In genomic region chr11:32276347-32276746, GRCm38 (mm10) we compare ENCODE assay signal across 10 mouse cellular contexts. TPM values are rescaled to one million over a fixed set of nuclear protein-coding genes. Genes with fewer than 3 reads are reported as not detected.
DNase-seq lines count a peak whose midpoint lies in the region; ATAC-seq and TF ChIP-seq lines count a peak whose summit lies in the region.
"Had no signal": no experiment of that assay in that cellular context is flagged by ENCODE, and none has a peak within 500 bp of the region (broad histone marks: within the 10 kb centered on the region; RNA-seq: fewer than 3 reads in every experiment).

Hba-x (plus strand) TSS chr11:32276400.

- TF ChIP-seq CTCF in heart, adult 2 months (IDR thresholded peaks at IDR 0.05) = no peak

- no peak for TF ChIP-seq POLR2A in heart, adult 2 months (IDR thresholded peaks at IDR 0.05; ENCODE audit: insufficient read depth, low read depth, low read length)
- TF ChIP-seq POLR2A in limb, embryonic 14.5 days (IDR thresholded peaks at IDR 0.05; ENCODE audit: borderline replicate concordance, extremely low read depth, insufficient read depth, insufficient read length) = no peak

- peaks cover 47% of the 10 kb centered on the region for H3K27me3 ChIP-seq in heart, embryonic 14.5 days (ENCODE audit: control insufficient read depth, insufficient read depth, low read length)
- peaks cover 6% of the 10 kb centered on the region for H3K27me3 ChIP-seq in heart, adult 2 months (ENCODE audit: control insufficient read depth, insufficient read depth, low read length)
- H3K27me3 ChIP-seq in neural tube, embryonic 11.5 days (ENCODE audit: control insufficient read depth, insufficient read depth, low read length) = peaks cover 2% of the 10 kb centered on the region; the same call in 1 of the 2 replicates
- no peaks in the 10 kb centered on the region; the same call in 1 of the 2 replicates for H3K27me3 ChIP-seq in limb, embryonic 14.5 days (ENCODE audit: control insufficient read depth, insufficient read depth, low read length)

- no peaks in the 10 kb centered on the region for H3K9me3 ChIP-seq in heart, embryonic 14.5 days (ENCODE audit: control insufficient read depth, low read length)
- no peaks in the 10 kb centered on the region for H3K9me3 ChIP-seq in neural tube, embryonic 11.5 days (ENCODE audit: control insufficient read depth, low read length)
- no peaks in the 10 kb centered on the region for H3K9me3 ChIP-seq in limb, embryonic 14.5 days (ENCODE audit: control insufficient read depth, low read length)

- H3K27ac ChIP-seq in heart, embryonic 14.5 days (replicated peaks in 1 of 2; ENCODE audit: control insufficient read depth in 1 of 2, insufficient read depth in 1 of 2, low read depth in 2 of 2, low read length in 2 of 2) = no peak within 1 kb of the TSS; a peak in 1 of 4 replicates
- no peak within 1 kb of the TSS for H3K27ac ChIP-seq in heart, adult 2 months
- no peak within 1 kb of the TSS for H3K27ac ChIP-seq in neural tube, embryonic 11.5 days (ENCODE audit: low read depth, low read length)
- no peak within 1 kb of the TSS for H3K27ac ChIP-seq in limb, embryonic 14.5 days (replicated peaks; ENCODE audit: low read depth, low read length)

- intact Hi-C loops in heart, adult 2 months (cut with DNase I) = no loop called here

- 55% methylated on average over 3 of the region's 3 CpGs for whole genome bisulfite sequencing in heart, embryonic 14.5 days
- 61% methylated on average over 3 of the region's 3 CpGs for WGBS in heart, adult 2 months
- whole genome bisulfite sequencing in neural tube, embryonic 11.5 days = 65% methylated on average over 3 of the region's 3 CpGs
- 70% methylated on average over 3 of the region's 3 CpGs for whole genome bisulfite sequencing in limb, embryonic 14.5 days

- DNase-seq in heart, adult 2 months = no peak
- no peak for DNase-seq in neural tube, embryonic 11.5 days (ENCODE audit: low spot score)
- DNase-seq in neural tube, embryonic 10.5 days (ENCODE audit: extremely low spot score, low spot score) = no peak
- DNase-seq in limb, embryonic 14.5 days (ENCODE audit: low spot score) = no peak
- no peak for DNase-seq in thymus, postnatal 25 days
- no peak for DNase-seq in adrenal gland, postnatal 36 days
- DNase-seq: right cerebral cortex, adult 18-20 months had no signal

- H3K79me2 ChIP-seq in heart, adult 2 months (replicated peaks; ENCODE audit: control insufficient read depth, insufficient read depth, low read length) = no peaks in the 10 kb centered on the region

- TF ChIP-seq EP300 in heart, adult 2 months (IDR thresholded peaks at IDR 0.05; ENCODE audit: insufficient read depth, low read depth, low read length) = no peak

- H3K36me3 ChIP-seq in heart, embryonic 14.5 days (ENCODE audit: control insufficient read depth, insufficient read depth, low read length) = no peaks in the 10 kb centered on the region
- no peaks in the 10 kb centered on the region for H3K36me3 ChIP-seq in heart, adult 2 months (ENCODE audit: control insufficient read depth, insufficient read depth, low read length)
- H3K36me3 ChIP-seq in neural tube, embryonic 11.5 days (ENCODE audit: control insufficient read depth, insufficient read depth, low read length) = no peaks in the 10 kb centered on the region
- no peaks in the 10 kb centered on the region for H3K36me3 ChIP-seq in limb, embryonic 14.5 days (ENCODE audit: control insufficient read depth, insufficient read depth, low read length)

- H3K4me3 ChIP-seq in heart, embryonic 14.5 days (ENCODE audit: control insufficient read depth in 1 of 2, insufficient read depth in 1 of 2, low read depth in 1 of 2, low read length in 2 of 2) = no peak within 1 kb of the TSS
- no peak within 1 kb of the TSS for H3K4me3 ChIP-seq in heart, adult 2 months
- no peak within 1 kb of the TSS for H3K4me3 ChIP-seq in neural tube, embryonic 11.5 days (ENCODE audit: low read depth, low read length)
- no peak within 1 kb of the TSS for H3K4me3 ChIP-seq in limb, embryonic 14.5 days (replicated peaks; ENCODE audit: low read length)

- H3K9ac ChIP-seq in heart, embryonic 14.5 days (ENCODE audit: low read length) = no peak within 1 kb of the TSS
- no peak within 1 kb of the TSS for H3K9ac ChIP-seq in heart, adult 2 months (ENCODE audit: low read depth, low read length)
- no peak within 1 kb of the TSS for H3K9ac ChIP-seq in neural tube, embryonic 11.5 days (ENCODE audit: low read length)
- no peak within 1 kb of the TSS for H3K9ac ChIP-seq in limb, embryonic 14.5 days (ENCODE audit: low read depth, low read length, severe bottlenecking)

- no peaks in the 10 kb centered on the region for H3K4me1 ChIP-seq in heart, embryonic 14.5 days (ENCODE audit: control insufficient read depth in 2 of 2, insufficient read depth in 2 of 2, low read length in 2 of 2)
- no peaks in the 10 kb centered on the region; the same call in 1 of the 2 replicates for H3K4me1 ChIP-seq in heart, adult 2 months (ENCODE audit: control insufficient read depth, insufficient read depth, low read length)
- no peaks in the 10 kb centered on the region for H3K4me1 ChIP-seq in neural tube, embryonic 11.5 days (ENCODE audit: control insufficient read depth, insufficient read depth, low read length)
- no peaks in the 10 kb centered on the region for H3K4me1 ChIP-seq in limb, embryonic 14.5 days (ENCODE audit: control insufficient read depth, insufficient read depth, low read length)

- no peak for ATAC-seq in heart, embryonic 14.5 days (ENCODE audit: insufficient number of reproducible peaks, insufficient read depth, low FRiP score, low read depth)
- no peak for ATAC-seq in neural tube, embryonic 11.5 days (ENCODE audit: insufficient read depth, low FRiP score, low TSS enrichment)
- no peak for ATAC-seq in limb, embryonic 14.5 days (ENCODE audit: low FRiP score, low read depth)
- no peak for ATAC-seq in erythroid progenitor cell, adult 5-6 weeks (replicated peaks; ENCODE audit: low FRiP score, poor library complexity, severe bottlenecking)

- H3K4me2 ChIP-seq in heart, embryonic 14.5 days (ENCODE audit: low read length) = no peak within 1 kb of the TSS
- no peak within 1 kb of the TSS for H3K4me2 ChIP-seq in neural tube, embryonic 11.5 days (ENCODE audit: low read depth)
- H3K4me2 ChIP-seq in limb, embryonic 14.5 days (replicated peaks; ENCODE audit: low read depth, low read length, severe bottlenecking) = no peak within 1 kb of the TSS

RNA-seq across cellular contexts. Expression of gene Hba-x, which starts in this region (rescaled TPM):
- 300 and 380 TPM in 2 replicates for polyA plus RNA-seq in heart, embryonic 14.5 days (2014; fragmentation: Nextera tagmentation; extraction: Ambion mirVana)
- total RNA-seq in heart, adult 2 months (2021) = not detected
- polyA plus RNA-seq in heart, adult 2 months (2012; rRNA removed) = not detected in 2 replicates
- polyA plus RNA-seq in neural tube, embryonic 11.5 days (2014; fragmentation: Nextera tagmentation; extraction: Ambion mirVana) = 2,412 and 2,433 TPM in 2 replicates
- 70.0 and 113 TPM in 2 replicates for polyA plus RNA-seq in limb, embryonic 14.5 days (2012; rRNA removed)
- 197 and 201 TPM in 2 replicates for polyA plus RNA-seq in limb, embryonic 14.5 days (2014; fragmentation: Nextera tagmentation; extraction: Ambion mirVana)
- total RNA-seq in erythroid progenitor cell, adult 5-6 weeks (2015; ENCODE audit: low replicate concordance) = not detected in 2 replicates
- total RNA-seq in erythroid progenitor cell, adult 5-6 weeks (2017; ENCODE audit: low replicate concordance) = not detected in 2 replicates
- total RNA-seq in adrenal gland, postnatal 36 days (2021) = not detected
- total RNA-seq: layer of hippocampus, postnatal 14 days had no signal

Comparison
In these comparisons a context has a peak if more than half of its experiments do, and no peak if none do; other contexts are left out.
1. RNA of gene Hba-x (polyA plus RNA-seq): 2,412 to 2,433 TPM in neural tube, embryonic 11.5 days, 300 to 380 TPM in heart, embryonic 14.5 days and 70.0 to 201 TPM in limb, embryonic 14.5 days; not detected in heart, adult 2 months; every median in the first group is over 10 times any median in the second.